Mouse (Mus musculus): ENCODE results near the gene Olfr1414. TPM values are rescaled to one million over a fixed set of nuclear protein-coding genes. Genes with fewer than 3 reads are reported as not detected.

Gene Olfr1414
- polyA plus RNA-seq, 1 experiment from 2014 or later, result not detected

GRCm38 (mm10) chr1:92473165-92474041 lies 45.1 kb downstream of the Olfr1414 start, which contains the start of gene Ndufa10:
TSS of gene Ndufa10 (minus strand) at chr1:92473860.
- under 1% methylated on average over 67 of the region's 67 CpGs for WGBS
- H3K4me2 ChIP-seq (replicated peaks), result peak within 1 kb of the TSS; percentile 93
- peak within 1 kb of the TSS; percentile 97 for H3K9ac ChIP-seq (replicated peaks)
- H3K27ac ChIP-seq, result peak within 1 kb of the TSS; percentile 65; the same call in 1 of the 2 replicates
- peaks cover 3% of the 10 kb centered on the region; the same call in 1 of the 2 replicates for H3K27me3 ChIP-seq
- ATAC-seq, result peak; percentile 93
- peaks cover 20% of the 10 kb centered on the region for H3K4me1 ChIP-seq (replicated peaks)
- peaks cover 26% of the 10 kb centered on the region for H3K36me3 ChIP-seq
- peak within 1 kb of the TSS; percentile 78 for H3K4me3 ChIP-seq (replicated peaks)
- no peaks in the 10 kb centered on the region for H3K9me3 ChIP-seq

GRCm38 (mm10) chr1:92468891-92469290 lies 49.6 kb downstream of the Olfr1414 start:
- 94% methylated on average over 4 of the region's 4 CpGs for WGBS
- no peak for ATAC-seq
- peaks cover 15% of the 10 kb centered on the region for H3K4me1 ChIP-seq (replicated peaks)
- peaks cover 71% of the 10 kb centered on the region for H3K36me3 ChIP-seq
- H3K27ac ChIP-seq, result no peak overlapping the region
- H3K9me3 ChIP-seq, result no peaks in the 10 kb centered on the region
- no peak overlapping the region for H3K4me2 ChIP-seq (replicated peaks)
- no peak overlapping the region for H3K9ac ChIP-seq (replicated peaks)
- H3K27me3 ChIP-seq, result no peaks in the 10 kb centered on the region
- no peak overlapping the region for H3K4me3 ChIP-seq (replicated peaks)

- Histone ChIP-seq H3K36me3 (peaks cover 86% of the 10 kb centered on the region), H3K27me3 (no peaks in the 10 kb centered on the region), H3K9ac (replicated peaks) (no peak overlapping the region), H3K9me3 (0 out of 2 replicates have a peak, but pooled peaks cover 2% of the 10 kb centered on the region), H3K4me2 (replicated peaks) (no peak overlapping the region), H3K4me3 (replicated peaks) (no peak overlapping the region), H3K4me1 (replicated peaks) (no peaks in the 10 kb centered on the region), H3K27ac (no peak overlapping the region)
- WGBS, result 93% methylated on average over 6 of the region's 6 CpGs
- ATAC-seq, result no peak
These were observed 60.0 kb downstream of the Olfr1414 start for GRCm38 (mm10) chr1:92458416-92458815.

GRCm38 (mm10) chr1:92457758-92458157 lies 60.7 kb downstream of the Olfr1414 start:
- Histone ChIP-seq H3K4me2 (replicated peaks) (no peak overlapping the region), H3K4me1 (replicated peaks) (no peaks in the 10 kb centered on the region), H3K36me3 (peaks cover 84% of the 10 kb centered on the region), H3K27me3 (no peaks in the 10 kb centered on the region), H3K9ac (replicated peaks) (no peak overlapping the region), H3K4me3 (replicated peaks) (no peak overlapping the region), H3K27ac (no peak overlapping the region), H3K9me3 (0 out of 2 replicates have a peak, but pooled peaks cover 2% of the 10 kb centered on the region)
- ATAC-seq, result no peak

Small RNA genes lying within 50 kb of the gene (microRNA-seq; reads per million reads assigned to microRNA genes)
- gene Mir6900, result 3.9 reads per million, percentile 16 among the genes with 10 or more reads in this experiment

Other genes starting within 250 kb of the Olfr1414 start
- 271 and 284 TPM in 2 replicates for gene Ndufa10, start 44.8 kb downstream of the Olfr1414 start, polyA plus RNA-seq (2015; fragmentation: Nextera tagmentation; extraction: Ambion mirVana)
- not detected in 2 replicates for gene Olfr1416, start 33.5 kb downstream of the Olfr1414 start, polyA plus RNA-seq (2015; fragmentation: Nextera tagmentation; extraction: Ambion mirVana)
- gene Olfr1415, start 22.6 kb downstream of the Olfr1414 start, polyA plus RNA-seq (2015; fragmentation: Nextera tagmentation; extraction: Ambion mirVana), result not detected in 2 replicates
- gene Olfr1413, start 52.7 kb upstream of the Olfr1414 start, polyA plus RNA-seq (2015; fragmentation: Nextera tagmentation; extraction: Ambion mirVana), result not detected in 2 replicates
- gene Olfr1412, start 67.1 kb upstream of the Olfr1414 start, polyA plus RNA-seq (2015; fragmentation: Nextera tagmentation; extraction: Ambion mirVana), result not detected in 2 replicates
- not detected in 2 replicates for gene Olfr1411, start 75.8 kb upstream of the Olfr1414 start, polyA plus RNA-seq (2015; fragmentation: Nextera tagmentation; extraction: Ambion mirVana)
- gene Olfr1410, start 87.1 kb upstream of the Olfr1414 start, polyA plus RNA-seq (2015; fragmentation: Nextera tagmentation; extraction: Ambion mirVana), result not detected in 2 replicates
- 0.08 TPM in 1 of 2 replicates, not detected in the other for gene Olfr12, start 99.1 kb upstream of the Olfr1414 start, polyA plus RNA-seq (2015; fragmentation: Nextera tagmentation; extraction: Ambion mirVana)
- gene Cops9, start 123.3 kb upstream of the Olfr1414 start, polyA plus RNA-seq (2015; fragmentation: Nextera tagmentation; extraction: Ambion mirVana), result 576 and 596 TPM in 2 replicates
- 0.11 and 0.34 TPM in 2 replicates for gene Otos, start 130.2 kb upstream of the Olfr1414 start, polyA plus RNA-seq (2015; fragmentation: Nextera tagmentation; extraction: Ambion mirVana)